Mouse (Mus musculus): ENCODE results near the gene Syne4.

- TF ChIP-seq CTCF (IDR thresholded peaks at IDR 0.05) (no peak), POLR2A (IDR thresholded peaks at IDR 0.05; ENCODE audit: insufficient read depth, low read depth, low read length) (no peak), EP300 (IDR thresholded peaks at IDR 0.05; ENCODE audit: insufficient read depth, low read depth, low read length) (no peak)
Observed at GRCm38 (mm10) chr7:30281522-30281921, 33.1 kb upstream of the Syne4 start.
